Mouse (Mus musculus) MEL (cell line): ENCODE measurements at regions not wholly inside any gene's neighbourhood (a gene's known extent, or its start where the extent isn't known, plus 50 kb on each side); places are given as distances from the start of the nearest gene placed in this dataset.

Experiments
- BHLHE40 ChIP-seq: IDR thresholded peaks from 2 replicates; pipeline ENCODE4 v1.6.1; 2012; ENCODE audit warnings: low read depth, mild to moderate bottlenecking, inconsistent platforms, low read length, improper control_type of control experiment, borderline replicate concordance
- CHD2 ChIP-seq: IDR thresholded peaks from 2 replicates; pipeline ENCODE4 v1.6.1; 2011; ENCODE audit warnings: low read length, improper control_type of control experiment
- CTCF ChIP-seq, 3 experiments: IDR thresholded peaks in 2 of 3; conservative IDR thresholded peaks in 1 of 3; 2 replicates each; pipeline ENCODE4 v1.5.1; 2011 to 2012; ENCODE audit warnings: low read length in 3 of 3, low read depth in 2 of 3, mild to moderate bottlenecking in 2 of 3, improper control_type of control experiment in 1 of 3, inconsistent platforms in 1 of 3, mixed read lengths in 1 of 3, moderate library complexity in 1 of 3; ENCODE audit not compliant: control insufficient read depth in 1 of 3, insufficient read depth in 1 of 3, poor library complexity in 1 of 3, severe bottlenecking in 1 of 3
- E2F4 ChIP-seq: IDR thresholded peaks from 2 replicates; pipeline ENCODE4 v1.6.1; 2011; ENCODE audit warnings: low read depth, low read length, improper control_type of control experiment, borderline replicate concordance
- ELF1 ChIP-seq: IDR thresholded peaks from 2 replicates; pipeline ENCODE4 v1.6.1; 2014; ENCODE audit warnings: low read depth, mild to moderate bottlenecking, inconsistent platforms, low read length, improper control_type of control experiment, moderate library complexity
- EP300 ChIP-seq, 2 experiments: IDR thresholded peaks; 2 replicates each; pipeline ENCODE4 v1.6.1; 2011; ENCODE audit warnings: improper control_type of control experiment in 2 of 2, low read length in 2 of 2, low read depth in 1 of 2, mild to moderate bottlenecking in 1 of 2
- ETS1 ChIP-seq: IDR thresholded peaks from 2 replicates; pipeline ENCODE4 v1.6.1; 2012; ENCODE audit warnings: low read depth, mild to moderate bottlenecking, inconsistent platforms, low read length, improper control_type of control experiment, moderate library complexity
- NRF1 ChIP-seq: IDR thresholded peaks from 2 replicates; pipeline ENCODE4 v1.6.1; 2014; ENCODE audit warnings: low read depth, mild to moderate bottlenecking, inconsistent platforms, low read length, improper control_type of control experiment, moderate library complexity; ENCODE audit not compliant: poor library complexity, insufficient read depth, severe bottlenecking
- POLR2A ChIP-seq, 2 experiments: IDR thresholded peaks; 2 replicates each; pipeline ENCODE4 v1.6.1; 2011 to 2012; ENCODE audit warnings: low read length in 2 of 2, mild to moderate bottlenecking in 2 of 2, control low read depth in 1 of 2, improper control_type of control experiment in 1 of 2, low read depth in 1 of 2, moderate library complexity in 1 of 2; ENCODE audit not compliant: control insufficient read depth in 1 of 2, insufficient read depth in 1 of 2, poor library complexity in 1 of 2
- SIN3A ChIP-seq: IDR thresholded peaks from 2 replicates; pipeline ENCODE4 v1.6.1; 2012; ENCODE audit warnings: low read length, improper control_type of control experiment, inconsistent platforms
- TCF12 ChIP-seq: IDR thresholded peaks from 2 replicates; pipeline ENCODE4 v1.6.1; 2014; ENCODE audit warnings: low read depth, mild to moderate bottlenecking, inconsistent platforms, low read length, improper control_type of control experiment, moderate library complexity
- ZC3H11A ChIP-seq: IDR thresholded peaks from 2 replicates; pipeline ENCODE4 v1.6.1; 2012; ENCODE audit warnings: low read depth, mild to moderate bottlenecking, inconsistent platforms, low read length, improper control_type of control experiment
- ZNF384 ChIP-seq: IDR thresholded peaks from 2 replicates; pipeline ENCODE4 v1.6.1; 2012; ENCODE audit warnings: low read depth, mild to moderate bottlenecking, inconsistent platforms, low read length, improper control_type of control experiment

DNA sequence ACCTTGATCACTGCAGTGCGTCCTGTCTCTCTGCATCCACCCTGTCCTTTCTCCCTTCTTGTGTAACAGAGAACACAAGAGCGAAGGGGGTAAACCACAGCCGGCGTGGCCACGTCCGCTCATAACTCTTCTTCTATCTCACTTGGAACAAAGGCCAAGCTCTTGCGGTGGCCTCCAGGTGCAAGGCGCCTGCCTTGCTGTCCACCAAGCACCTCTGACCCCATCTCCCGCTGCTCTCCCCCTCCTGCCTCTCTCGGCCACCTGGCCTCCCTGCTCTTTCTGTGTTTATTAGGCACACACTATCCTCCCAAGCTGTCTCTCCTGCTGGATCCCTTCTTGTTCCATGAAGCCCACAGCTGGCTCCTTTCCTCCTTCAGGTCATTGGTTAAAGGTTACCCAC is 71.3 kb downstream of the Ccdc54 start:
- TF ChIP-seq NRF1 (no peak), EP300 (IDR thresholded peaks at IDR 0.05; ENCODE audit: low read depth in 1 of 2, low read length in 2 of 2) (no peak), BHLHE40 (no peak), ZC3H11A (no peak), E2F4 (no peak), ZNF384 (no peak), ELF1 (no peak), CTCF (IDR thresholded peaks at IDR 0.05 in 2 of 3, conservative IDR thresholded peaks at IDR 0.05 in 1 of 3; ENCODE audit: control insufficient read depth in 1 of 3, insufficient read depth in 1 of 3, low read depth in 2 of 3, low read length in 3 of 3, poor library complexity in 1 of 3, severe bottlenecking in 1 of 3) (no peak), SIN3A (no peak), POLR2A (IDR thresholded peaks at IDR 0.05; ENCODE audit: control insufficient read depth in 1 of 2, insufficient read depth in 1 of 2, low read depth in 1 of 2, low read length in 2 of 2, poor library complexity in 1 of 2) (no peak), ETS1 (no peak), CHD2 (no peak), TCF12 (no peak)
